Mouse (Mus musculus) heart, embryonic 15.5 days (tissue): ENCODE data around the gene Vars. TPM values are rescaled to one million over a fixed set of nuclear protein-coding genes. Genes with fewer than 3 reads are reported as not detected.

Experiments used
- ATAC-seq: fragments of 200-750 bp; cut with Nextera tagmentation; replicated peaks from 2 replicates; pipeline ENCODE4 v1.8.0; 2017; ENCODE audit warnings: low read depth, moderate TSS enrichment; ENCODE audit not compliant: insufficient number of reproducible peaks, insufficient read depth, low FRiP score
- H3K27ac ChIP-seq: fragments of 300-500 bp; sonication (generic); 2 replicates; pipeline ENCODE4 v1.5.1; 2015; ENCODE audit warnings: mild to moderate bottlenecking, inconsistent platforms
- H3K27me3 ChIP-seq: fragments of 300-500 bp; sonication (generic); 2 replicates; pipeline ENCODE4 v1.6.1; 2015; ENCODE audit warnings: inconsistent platforms
- H3K36me3 ChIP-seq: fragments of 300-500 bp; sonication (generic); 2 replicates; pipeline ENCODE4 v1.6.1; 2015; ENCODE audit warnings: mild to moderate bottlenecking, inconsistent platforms
- H3K4me1 ChIP-seq: fragments of 300-500 bp; sonication (generic); replicated peaks from 2 replicates; pipeline ENCODE4 v1.6.1; 2015; ENCODE audit warnings: inconsistent platforms
- H3K4me2 ChIP-seq: fragments of 300-500 bp; sonication (generic); 2 replicates; pipeline ENCODE4 v1.6.1; 2015; ENCODE audit warnings: inconsistent platforms, mild to moderate bottlenecking, moderate library complexity
- H3K4me3 ChIP-seq: fragments of 300-500 bp; sonication (generic); 2 replicates; pipeline ENCODE4 v1.5.1; 2015; ENCODE audit warnings: mild to moderate bottlenecking, inconsistent platforms
- H3K9ac ChIP-seq: fragments of 300-500 bp; sonication (generic); 2 replicates; pipeline ENCODE4 v1.6.1; 2015; ENCODE audit warnings: mild to moderate bottlenecking, inconsistent platforms
- H3K9me3 ChIP-seq: fragments of 300-500 bp; sonication (generic); replicated peaks from 2 replicates; pipeline ENCODE4 v1.6.1; 2016; ENCODE audit warnings: inconsistent platforms
- WGBS: fragments of 180-500 bp; shearing (Covaris S2); methylation state at CpG from one replicate; pipeline ENCODE4 v1.1.7; 2015; ENCODE audit warnings: mixed read lengths; 5-methylcytosine and 5-hydroxymethylcytosine counted together
- polyA plus RNA-seq: library from polyadenylated mRNA; unstranded; fragments of >200 nt; fragmentation: Nextera tagmentation; extraction: Ambion mirVana; gene quantifications from 2 replicates; pipeline ENCODE4 v1.2.1, GENCODE M21; 2015

Vars gene
- polyA plus RNA-seq, 1 experiment from 2014 or later: 43.0 TPM

DNA sequence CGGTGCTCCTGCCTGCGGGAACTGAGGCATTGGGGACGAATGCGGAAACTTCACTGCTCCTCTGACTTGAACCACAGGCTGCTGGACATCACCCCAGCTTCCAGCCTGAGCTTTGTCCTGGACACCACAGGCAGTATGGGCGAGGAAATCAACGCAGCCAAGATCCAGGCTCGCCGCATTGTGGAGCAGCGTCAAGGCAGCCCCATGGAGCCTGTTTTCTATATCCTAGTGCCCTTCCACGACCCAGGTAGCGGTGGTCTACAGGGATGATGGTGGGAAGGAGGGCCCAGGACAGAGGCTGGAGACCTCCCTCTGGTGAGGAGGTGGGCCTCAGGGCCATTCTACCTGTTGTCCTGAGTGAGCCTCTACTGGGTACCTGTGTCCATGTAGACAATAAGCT lies 19.1 kb downstream of the Vars start:
- no peak for ATAC-seq
- H3K36me3 ChIP-seq: peaks cover 8% of the 10 kb centered on the region
- no peak overlapping the region for H3K27ac ChIP-seq
- peaks cover 40% of the 10 kb centered on the region for H3K4me1 ChIP-seq
- no peak overlapping the region for H3K4me2 ChIP-seq
- H3K9ac ChIP-seq: no peak overlapping the region
- H3K9me3 ChIP-seq: no peaks in the 10 kb centered on the region
- H3K27me3 ChIP-seq: no peaks in the 10 kb centered on the region
- H3K4me3 ChIP-seq: no peak overlapping the region
- 79% methylated on average over 11 of the region's 11 CpGs for WGBS

- Histone ChIP-seq H3K27ac (no peak overlapping the region), H3K4me3 (no peak overlapping the region), H3K9ac (no peak overlapping the region), H3K9me3 (no peaks in the 10 kb centered on the region), H3K36me3 (peaks cover 2% of the 10 kb centered on the region; the same call in 1 of the 2 replicates), H3K27me3 (no peaks in the 10 kb centered on the region), H3K4me1 (peaks cover 41% of the 10 kb centered on the region), H3K4me2 (no peak overlapping the region)
- no peak for ATAC-seq
- WGBS: 86% methylated on average over 8 of the region's 8 CpGs
These were observed 19.8 kb downstream of the Vars start for GRCm38 (mm10) chr17:35020551-35020950.

GRCm38 (mm10) chr17:35021163-35021808 lies 20.5 kb downstream of the Vars start:
- H3K36me3 ChIP-seq: no peaks in the 10 kb centered on the region
- peak overlapping the region; percentile 42 for H3K4me2 ChIP-seq
- H3K4me1 ChIP-seq: peaks cover 35% of the 10 kb centered on the region
- H3K4me3 ChIP-seq: 0 out of 2 replicates have a peak overlapping the region, but pooled peaks have one; percentile 6
- H3K9me3 ChIP-seq: no peaks in the 10 kb centered on the region
- ATAC-seq: peak; percentile 27
- 10% methylated on average over 17 of the region's 17 CpGs for WGBS
- no peak overlapping the region for H3K9ac ChIP-seq
- H3K27ac ChIP-seq: peak overlapping the region; percentile 79
- H3K27me3 ChIP-seq: no peaks in the 10 kb centered on the region

- no peak overlapping the region for H3K4me3 ChIP-seq
- 19% methylated on average over 6 of the region's 6 CpGs for whole genome bisulfite sequencing
- no peaks in the 10 kb centered on the region for H3K36me3 ChIP-seq
- H3K9me3 ChIP-seq: no peaks in the 10 kb centered on the region
- no peaks in the 10 kb centered on the region for H3K27me3 ChIP-seq
- no peak overlapping the region for H3K9ac ChIP-seq
- peak overlapping the region; percentile 79 for H3K27ac ChIP-seq
- H3K4me2 ChIP-seq: peak overlapping the region; percentile 42; the same call in 1 of the 2 replicates
- ATAC-seq: peak; percentile 79
- peaks cover 32% of the 10 kb centered on the region for H3K4me1 ChIP-seq
These were observed 21.2 kb downstream of the Vars start for GRCm38 (mm10) chr17:35021842-35022477.

GRCm38 (mm10) chr17:35022541-35023060 lies 21.8 kb downstream of the Vars start:
- H3K4me2 ChIP-seq: no peak overlapping the region
- H3K27ac ChIP-seq: peak overlapping the region; percentile 79
- no peak overlapping the region for H3K9ac ChIP-seq
- no peaks in the 10 kb centered on the region for H3K36me3 ChIP-seq
- 89% methylated on average over 8 of the region's 8 CpGs for WGBS
- no peaks in the 10 kb centered on the region for H3K27me3 ChIP-seq
- ATAC-seq: no peak
- no peaks in the 10 kb centered on the region for H3K9me3 ChIP-seq
- no peak overlapping the region for H3K4me3 ChIP-seq
- H3K4me1 ChIP-seq: peaks cover 36% of the 10 kb centered on the region

GRCm38 (mm10) chr17:35023221-35023620 lies 22.4 kb downstream of the Vars start:
- H3K4me3 ChIP-seq: no peak overlapping the region
- no peaks in the 10 kb centered on the region for H3K36me3 ChIP-seq
- 83% methylated on average over 5 of the region's 5 CpGs for WGBS
- peak overlapping the region; percentile 79; the same call in 1 of the 2 replicates for H3K27ac ChIP-seq
- H3K4me2 ChIP-seq: no peak overlapping the region
- H3K4me1 ChIP-seq: peaks cover 39% of the 10 kb centered on the region
- H3K9ac ChIP-seq: no peak overlapping the region
- H3K9me3 ChIP-seq: no peaks in the 10 kb centered on the region
- no peaks in the 10 kb centered on the region for H3K27me3 ChIP-seq
- ATAC-seq: no peak

- H3K27me3 ChIP-seq: no peaks in the 10 kb centered on the region
- no peaks in the 10 kb centered on the region for H3K36me3 ChIP-seq
- 56% methylated on average over 4 of the region's 4 CpGs for WGBS
- peaks cover 39% of the 10 kb centered on the region for H3K4me1 ChIP-seq
- H3K9me3 ChIP-seq: no peaks in the 10 kb centered on the region
- no peak overlapping the region for H3K9ac ChIP-seq
- no peak for ATAC-seq
- 0 out of 2 replicates have a peak overlapping the region, but pooled peaks have one; percentile 79 for H3K27ac ChIP-seq
- H3K4me2 ChIP-seq: no peak overlapping the region
- H3K4me3 ChIP-seq: no peak overlapping the region
These were observed 23.0 kb downstream of the Vars start for GRCm38 (mm10) chr17:35023756-35024155.

GRCm38 (mm10) chr17:35024261-35024660 lies 23.5 kb downstream of the Vars start:
- Histone ChIP-seq H3K4me3 (no peak overlapping the region), H3K27me3 (no peaks in the 10 kb centered on the region), H3K4me2 (no peak overlapping the region), H3K9me3 (no peaks in the 10 kb centered on the region), H3K27ac (0 out of 2 replicates have a peak overlapping the region, but pooled peaks have one; percentile 28), H3K4me1 (peaks cover 39% of the 10 kb centered on the region), H3K36me3 (no peaks in the 10 kb centered on the region), H3K9ac (peak overlapping the region; percentile 12; the same call in 1 of the 2 replicates)
- 62% methylated on average over 13 of the region's 13 CpGs for WGBS
- ATAC-seq: no peak

GRCm38 (mm10) chr17:35024691-35025488 lies 24.1 kb downstream of the Vars start:
- Histone ChIP-seq H3K4me2 (no peak overlapping the region), H3K4me1 (peaks cover 42% of the 10 kb centered on the region), H3K27ac (no peak overlapping the region), H3K4me3 (no peak overlapping the region), H3K36me3 (no peaks in the 10 kb centered on the region), H3K9ac (0 out of 2 replicates have a peak overlapping the region, but pooled peaks have one; percentile 12), H3K9me3 (no peaks in the 10 kb centered on the region), H3K27me3 (no peaks in the 10 kb centered on the region; the same call in 1 of the 2 replicates)
- ATAC-seq: no peak
- WGBS: 50% methylated on average over 8 of the region's 10 CpGs

- H3K9me3 ChIP-seq: no peaks in the 10 kb centered on the region
These were observed 25.4 kb downstream of the Vars start for GRCm38 (mm10) chr17:35026206-35026605.

More at GRCm38 (mm10) chr17:35026206-35026605, 25.4 kb downstream of the Vars start:
- Histone ChIP-seq H3K4me3 (no peak overlapping the region), H3K27ac (no peak overlapping the region), H3K27me3 (no peaks in the 10 kb centered on the region; the same call in 1 of the 2 replicates), H3K4me2 (no peak overlapping the region), H3K9ac (no peak overlapping the region), H3K4me1 (peaks cover 39% of the 10 kb centered on the region), H3K36me3 (no peaks in the 10 kb centered on the region)
- no peak for ATAC-seq
- WGBS: 73% methylated on average over 5 of the region's 5 CpGs
